Comparison of ENCODE assay signal across 5 mouse cellular contexts in genomic region chr4:55461927-55462326, GRCm38 (mm10).
"Had no signal": no experiment of that assay in that cellular context is flagged by ENCODE, and none has a peak within 500 bp of the region (broad histone marks: within the 10 kb centered on the region; RNA-seq: fewer than 3 reads in every experiment).

No protein-coding gene starts in this region.

- DNase-seq: kidney, postnatal 25 days; liver, embryonic 13.5 days; liver, postnatal 0 days; right cerebral cortex, postnatal 14 days; thymus, postnatal 36 days had no signal
